Mouse (Mus musculus): Measurements from ENCODE around the gene Mme. TPM values are rescaled to one million over a fixed set of nuclear protein-coding genes. Genes with fewer than 3 reads are reported as not detected.

Gene Mme
- polyA plus RNA-seq, 1 experiment from 2014 or later: 0.19 TPM

DNA sequence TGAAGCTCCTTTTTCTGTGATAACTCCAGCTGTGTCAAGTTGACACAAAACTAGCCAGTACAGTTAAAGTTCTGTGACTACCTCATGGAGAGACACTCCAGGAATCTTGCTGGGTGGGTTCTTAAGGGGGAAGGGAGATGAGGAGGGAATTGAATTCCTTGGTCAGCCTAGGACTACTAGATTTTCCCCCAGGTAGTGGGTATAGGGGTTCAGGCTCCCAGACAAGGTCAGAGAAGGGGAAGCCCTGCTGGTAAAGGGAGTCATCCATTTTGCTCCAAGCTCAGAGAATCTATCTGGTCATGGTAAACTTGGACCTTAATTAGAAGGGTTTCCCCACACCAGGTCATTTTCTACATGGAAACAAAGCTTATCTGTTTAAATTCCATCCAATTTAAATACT is 2.4 kb downstream of the Mme start:
- Histone ChIP-seq H3K9me3 (ENCODE audit: control insufficient read depth, low read length) (no peaks in the 10 kb centered on the region), H3K36me3 (ENCODE audit: control insufficient read depth, insufficient read depth, low read length) (no peaks in the 10 kb centered on the region), H3K4me1 (replicated peaks; ENCODE audit: control insufficient read depth, insufficient read depth) (no peaks in the 10 kb centered on the region), H3K9ac (ENCODE audit: low read length) (no peak overlapping the region), H3K4me2 (replicated peaks; ENCODE audit: low read depth) (no peak overlapping the region), H3K27ac (replicated peaks) (no peak overlapping the region), H3K27me3 (ENCODE audit: control insufficient read depth, insufficient read depth, low read length) (no peaks in the 10 kb centered on the region), H3K4me3 (ENCODE audit: low read depth, low read length) (no peak overlapping the region)
- TF ChIP-seq EP300 (optimal IDR thresholded peaks at IDR 0.05): no peak
- no peak for TF ChIP-seq CTCF (IDR thresholded peaks at IDR 0.05; ENCODE audit: low read depth)
- DNase-seq (ENCODE audit: low spot score): no peak
- no peak for ATAC-seq (ENCODE audit: low FRiP score, low TSS enrichment)

GRCm38 (mm10) chr3:63272091-63272490 is 30.8 kb downstream of the Mme start:
- Histone ChIP-seq H3K9ac (ENCODE audit: low read length) (no peak overlapping the region), H3K36me3 (ENCODE audit: control insufficient read depth, insufficient read depth, low read length) (no peaks in the 10 kb centered on the region), H3K4me3 (ENCODE audit: low read depth, low read length) (no peak overlapping the region), H3K9me3 (ENCODE audit: control insufficient read depth, low read length) (no peaks in the 10 kb centered on the region), H3K4me2 (replicated peaks; ENCODE audit: low read depth) (no peak overlapping the region), H3K27me3 (ENCODE audit: control insufficient read depth, insufficient read depth, low read length) (no peaks in the 10 kb centered on the region), H3K4me1 (replicated peaks; ENCODE audit: control insufficient read depth, insufficient read depth) (no peaks in the 10 kb centered on the region), H3K27ac (replicated peaks) (no peak overlapping the region)
- no peak for ATAC-seq (ENCODE audit: low FRiP score, low TSS enrichment)
- WGBS: 89% methylated on average over 2 of the region's 2 CpGs
- no peak for DNase-seq (ENCODE audit: low spot score)
- TF ChIP-seq EP300 (optimal IDR thresholded peaks at IDR 0.05): no peak
- TF ChIP-seq CTCF (IDR thresholded peaks at IDR 0.05; ENCODE audit: low read depth): no peak

DNA sequence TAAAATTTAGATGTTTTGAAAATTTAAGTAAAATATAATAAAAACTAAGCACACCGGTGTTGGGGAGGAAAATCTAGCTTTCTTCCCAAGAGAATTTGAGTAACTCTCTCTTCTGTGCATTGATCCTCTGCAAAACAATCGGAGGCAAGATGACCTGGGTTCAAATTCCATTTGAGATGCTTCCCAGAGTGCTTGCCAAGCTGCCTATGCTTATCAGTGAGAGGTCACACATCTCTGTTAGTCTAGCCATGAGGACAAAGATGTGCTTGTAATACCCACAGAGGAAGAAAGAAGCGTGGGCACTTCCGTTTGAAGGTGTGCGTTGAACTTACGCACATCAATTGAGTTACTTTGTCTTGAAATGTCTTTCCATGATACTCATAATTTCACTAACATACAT is 53.0 kb downstream of the Mme start:
- H3K9me3 ChIP-seq (ENCODE audit: control insufficient read depth, low read length): no peaks in the 10 kb centered on the region
- DNase-seq (ENCODE audit: low spot score): no peak
- 68% methylated on average over 6 of the region's 6 CpGs for WGBS
- H3K9ac ChIP-seq (ENCODE audit: low read length): no peak overlapping the region
- no peak for ATAC-seq (ENCODE audit: low FRiP score, low TSS enrichment)
- TF ChIP-seq CTCF (IDR thresholded peaks at IDR 0.05; ENCODE audit: low read depth) (no peak), EP300 (optimal IDR thresholded peaks at IDR 0.05) (no peak)
- H3K4me3 ChIP-seq (ENCODE audit: low read depth, low read length): no peak overlapping the region
- H3K27me3 ChIP-seq (ENCODE audit: control insufficient read depth, insufficient read depth, low read length): peaks cover 8% of the 10 kb centered on the region; the same call in 1 of the 2 replicates
- H3K4me1 ChIP-seq (replicated peaks; ENCODE audit: control insufficient read depth, insufficient read depth): no peaks in the 10 kb centered on the region
- no peak overlapping the region for H3K27ac ChIP-seq (replicated peaks)
- no peak overlapping the region for H3K4me2 ChIP-seq (replicated peaks; ENCODE audit: low read depth)
- H3K36me3 ChIP-seq (ENCODE audit: control insufficient read depth, insufficient read depth, low read length): no peaks in the 10 kb centered on the region

DNA sequence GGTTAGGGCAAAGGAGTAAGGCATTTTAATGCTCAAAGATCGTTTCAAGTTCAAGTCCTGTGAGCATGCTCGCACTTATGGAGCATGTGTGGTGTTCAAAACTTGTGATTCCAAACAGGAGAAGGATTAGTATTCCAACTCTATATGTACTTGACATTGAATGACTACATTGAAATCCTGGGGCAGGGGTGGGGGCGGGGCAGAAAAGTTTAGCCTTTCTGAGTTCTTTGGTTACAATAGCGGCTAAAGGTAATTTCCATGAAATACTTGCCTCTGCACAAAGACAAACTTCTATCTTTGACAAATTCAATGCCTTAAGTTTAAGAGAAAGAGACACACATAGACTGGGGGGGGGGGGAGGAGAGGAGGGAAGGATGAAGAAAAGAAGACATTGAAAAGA is 53.5 kb downstream of the Mme start:
- DNase-seq (ENCODE audit: low spot score) (no peak), ATAC-seq (ENCODE audit: low FRiP score, low TSS enrichment) (no peak)
- peak overlapping the region; percentile 99 for H3K4me2 ChIP-seq (replicated peaks; ENCODE audit: low read depth)
- no peaks in the 10 kb centered on the region for H3K36me3 ChIP-seq (ENCODE audit: control insufficient read depth, insufficient read depth, low read length)
- H3K4me3 ChIP-seq (ENCODE audit: low read depth, low read length): 0 out of 2 replicates have a peak overlapping the region, but pooled peaks have one; percentile 58
- no peak for TF ChIP-seq EP300 (optimal IDR thresholded peaks at IDR 0.05)
- TF ChIP-seq CTCF (IDR thresholded peaks at IDR 0.05; ENCODE audit: low read depth): no peak
- no peak overlapping the region for H3K27ac ChIP-seq (replicated peaks)
- no peaks in the 10 kb centered on the region for H3K9me3 ChIP-seq (ENCODE audit: control insufficient read depth, low read length)
- H3K27me3 ChIP-seq (ENCODE audit: control insufficient read depth, insufficient read depth, low read length): peaks cover 8% of the 10 kb centered on the region; the same call in 1 of the 2 replicates
- H3K4me1 ChIP-seq (replicated peaks; ENCODE audit: control insufficient read depth, insufficient read depth): no peaks in the 10 kb centered on the region
- 51% methylated on average over 4 of the region's 4 CpGs for WGBS
- H3K9ac ChIP-seq (ENCODE audit: low read length): no peak overlapping the region

GRCm38 (mm10) chr3:63295237-63295636 is 53.9 kb downstream of the Mme start:
- Histone ChIP-seq H3K27ac (replicated peaks) (no peak overlapping the region), H3K36me3 (ENCODE audit: control insufficient read depth, insufficient read depth, low read length) (no peaks in the 10 kb centered on the region), H3K9me3 (ENCODE audit: control insufficient read depth, low read length) (no peaks in the 10 kb centered on the region), H3K4me3 (ENCODE audit: low read depth, low read length) (peak overlapping the region; percentile 58), H3K9ac (ENCODE audit: low read length) (peak overlapping the region; percentile 48), H3K27me3 (ENCODE audit: control insufficient read depth, insufficient read depth, low read length) (peaks cover 8% of the 10 kb centered on the region; the same call in 1 of the 2 replicates), H3K4me1 (replicated peaks; ENCODE audit: control insufficient read depth, insufficient read depth) (no peaks in the 10 kb centered on the region), H3K4me2 (replicated peaks; ENCODE audit: low read depth) (peak overlapping the region; percentile 99)
- TF ChIP-seq EP300 (optimal IDR thresholded peaks at IDR 0.05) (no peak), CTCF (IDR thresholded peaks at IDR 0.05; ENCODE audit: low read depth) (peak; percentile 23)
- DNase-seq (ENCODE audit: low spot score) (peak; percentile 41), ATAC-seq (ENCODE audit: low FRiP score, low TSS enrichment) (peak; percentile 51; the same call in 1 of the 2 replicates)
- 2% methylated on average over 21 of the region's 21 CpGs for WGBS

GRCm38 (mm10) chr3:63295657-63296231 is 54.4 kb downstream of the Mme start:
- Histone ChIP-seq H3K27ac (replicated peaks) (no peak overlapping the region), H3K9ac (ENCODE audit: low read length) (peak overlapping the region; percentile 48), H3K4me2 (replicated peaks; ENCODE audit: low read depth) (peak overlapping the region; percentile 99), H3K4me3 (ENCODE audit: low read depth, low read length) (peak overlapping the region; percentile 58), H3K36me3 (ENCODE audit: control insufficient read depth, insufficient read depth, low read length) (no peaks in the 10 kb centered on the region), H3K27me3 (ENCODE audit: control insufficient read depth, insufficient read depth, low read length) (peaks cover 8% of the 10 kb centered on the region; the same call in 1 of the 2 replicates), H3K9me3 (ENCODE audit: control insufficient read depth, low read length) (no peaks in the 10 kb centered on the region), H3K4me1 (replicated peaks; ENCODE audit: control insufficient read depth, insufficient read depth) (no peaks in the 10 kb centered on the region)
- WGBS: 1% methylated on average over 49 of the region's 54 CpGs
- no peak for TF ChIP-seq EP300 (optimal IDR thresholded peaks at IDR 0.05)
- TF ChIP-seq CTCF (IDR thresholded peaks at IDR 0.05; ENCODE audit: low read depth): no peak
- ATAC-seq (ENCODE audit: low FRiP score, low TSS enrichment) (peak; percentile 54; the same call in 1 of the 2 replicates), DNase-seq (ENCODE audit: low spot score) (peak; percentile 27)
